Mouse (Mus musculus): Measurements from ENCODE around the gene Flrt1. TPM values are rescaled to one million over a fixed set of nuclear protein-coding genes. Genes with fewer than 3 reads are reported as not detected.

Flrt1 gene
- polyA plus RNA-seq, 1 experiment from 2014 or later: 0.82 TPM

- Histone ChIP-seq H3K4me2 (replicated peaks; ENCODE audit: low read depth) (peak overlapping the region; percentile 49), H3K9ac (ENCODE audit: low read depth, low read length) (no peak overlapping the region), H3K4me1 (replicated peaks; ENCODE audit: control insufficient read depth, insufficient read depth, low read length) (peaks cover 19% of the 10 kb centered on the region), H3K9me3 (ENCODE audit: control insufficient read depth) (no peaks in the 10 kb centered on the region), H3K4me3 (ENCODE audit: low read depth, low read length) (no peak overlapping the region), H3K36me3 (ENCODE audit: control insufficient read depth, insufficient read depth) (no peaks in the 10 kb centered on the region), H3K27me3 (replicated peaks; ENCODE audit: control insufficient read depth, insufficient read depth, low read length) (no peaks in the 10 kb centered on the region), H3K27ac (ENCODE audit: low read depth, low read length) (no peak overlapping the region)
- no peak for TF ChIP-seq CTCF (IDR thresholded peaks at IDR 0.05; ENCODE audit: low read depth)
- WGBS: 18% methylated on average over 9 of the region's 9 CpGs
- no peak for ATAC-seq
Observed at GRCm38 (mm10) chr19:7135525-7135924, 30.0 kb upstream of the Flrt1 start.

- H3K4me1 ChIP-seq (replicated peaks; ENCODE audit: control insufficient read depth, insufficient read depth, low read length): peaks cover 19% of the 10 kb centered on the region
- H3K9me3 ChIP-seq (ENCODE audit: control insufficient read depth): no peaks in the 10 kb centered on the region
- H3K27me3 ChIP-seq (replicated peaks; ENCODE audit: control insufficient read depth, insufficient read depth, low read length): no peaks in the 10 kb centered on the region
- TF ChIP-seq CTCF (IDR thresholded peaks at IDR 0.05; ENCODE audit: low read depth): no peak
- no peaks in the 10 kb centered on the region for H3K36me3 ChIP-seq (ENCODE audit: control insufficient read depth, insufficient read depth)
- 21% methylated on average over 17 of the region's 17 CpGs for WGBS
- peak overlapping the region; percentile 25 for H3K4me2 ChIP-seq (replicated peaks; ENCODE audit: low read depth)
- H3K9ac ChIP-seq (ENCODE audit: low read depth, low read length): no peak overlapping the region
- no peak overlapping the region for H3K4me3 ChIP-seq (ENCODE audit: low read depth, low read length)
- H3K27ac ChIP-seq (ENCODE audit: low read depth, low read length): peak overlapping the region; percentile 22; the same call in 1 of the 2 replicates
- ATAC-seq: no peak
Observed at GRCm38 (mm10) chr19:7134631-7135091, 29.1 kb upstream of the Flrt1 start.

- Histone ChIP-seq H3K4me3 (ENCODE audit: low read depth, low read length) (no peak overlapping the region), H3K27ac (ENCODE audit: low read depth, low read length) (no peak overlapping the region), H3K9me3 (ENCODE audit: control insufficient read depth) (no peaks in the 10 kb centered on the region), H3K36me3 (ENCODE audit: control insufficient read depth, insufficient read depth) (no peaks in the 10 kb centered on the region), H3K9ac (ENCODE audit: low read depth, low read length) (no peak overlapping the region), H3K4me1 (replicated peaks; ENCODE audit: control insufficient read depth, insufficient read depth, low read length) (peaks cover 15% of the 10 kb centered on the region), H3K4me2 (replicated peaks; ENCODE audit: low read depth) (no peak overlapping the region), H3K27me3 (replicated peaks; ENCODE audit: control insufficient read depth, insufficient read depth, low read length) (no peaks in the 10 kb centered on the region)
- ATAC-seq: no peak
- TF ChIP-seq CTCF (IDR thresholded peaks at IDR 0.05; ENCODE audit: low read depth): no peak
- WGBS: 90% methylated on average over 9 of the region's 9 CpGs
Observed at GRCm38 (mm10) chr19:7133436-7133835, 27.9 kb upstream of the Flrt1 start.

- no peak for TF ChIP-seq CTCF (IDR thresholded peaks at IDR 0.05; ENCODE audit: low read depth)
- ATAC-seq: no peak
Observed at GRCm38 (mm10) chr19:7130317-7130716, 24.8 kb upstream of the Flrt1 start.

GRCm38 (mm10) chr19:7128551-7129475 is 23.3 kb upstream of the Flrt1 start:
- Histone ChIP-seq H3K9me3 (ENCODE audit: control insufficient read depth) (no peaks in the 10 kb centered on the region), H3K36me3 (ENCODE audit: control insufficient read depth, insufficient read depth) (no peaks in the 10 kb centered on the region), H3K4me2 (replicated peaks; ENCODE audit: low read depth) (no peak overlapping the region), H3K27ac (ENCODE audit: low read depth, low read length) (no peak overlapping the region), H3K27me3 (replicated peaks; ENCODE audit: control insufficient read depth, insufficient read depth, low read length) (no peaks in the 10 kb centered on the region), H3K4me3 (ENCODE audit: low read depth, low read length) (no peak overlapping the region), H3K4me1 (replicated peaks; ENCODE audit: control insufficient read depth, insufficient read depth, low read length) (no peaks in the 10 kb centered on the region), H3K9ac (ENCODE audit: low read depth, low read length) (no peak overlapping the region)
- no peak for ATAC-seq
- 74% methylated on average over 19 of the region's 19 CpGs for WGBS
- TF ChIP-seq CTCF (IDR thresholded peaks at IDR 0.05; ENCODE audit: low read depth): no peak

More at GRCm38 (mm10) chr19:7130317-7130716, 24.8 kb upstream of the Flrt1 start:
- Histone ChIP-seq H3K27me3 (replicated peaks; ENCODE audit: control insufficient read depth, insufficient read depth, low read length) (no peaks in the 10 kb centered on the region), H3K4me3 (ENCODE audit: low read depth, low read length) (no peak overlapping the region), H3K27ac (ENCODE audit: low read depth, low read length) (no peak overlapping the region), H3K36me3 (ENCODE audit: control insufficient read depth, insufficient read depth) (no peaks in the 10 kb centered on the region), H3K9me3 (ENCODE audit: control insufficient read depth) (no peaks in the 10 kb centered on the region), H3K4me1 (replicated peaks; ENCODE audit: control insufficient read depth, insufficient read depth, low read length) (peaks cover 4% of the 10 kb centered on the region; the same call in 1 of the 2 replicates), H3K9ac (ENCODE audit: low read depth, low read length) (no peak overlapping the region), H3K4me2 (replicated peaks; ENCODE audit: low read depth) (no peak overlapping the region)
- WGBS: 73% methylated on average over 11 of the region's 11 CpGs

GRCm38 (mm10) chr19:7126933-7127332 is 21.4 kb upstream of the Flrt1 start:
- no peak for ATAC-seq
- no peaks in the 10 kb centered on the region for H3K36me3 ChIP-seq (ENCODE audit: control insufficient read depth, insufficient read depth)
- H3K27ac ChIP-seq (ENCODE audit: low read depth, low read length): no peak overlapping the region
- TF ChIP-seq CTCF (IDR thresholded peaks at IDR 0.05; ENCODE audit: low read depth): no peak
- H3K4me1 ChIP-seq (replicated peaks; ENCODE audit: control insufficient read depth, insufficient read depth, low read length): no peaks in the 10 kb centered on the region
- H3K9ac ChIP-seq (ENCODE audit: low read depth, low read length): no peak overlapping the region
- no peaks in the 10 kb centered on the region for H3K9me3 ChIP-seq (ENCODE audit: control insufficient read depth)
- no peaks in the 10 kb centered on the region for H3K27me3 ChIP-seq (replicated peaks; ENCODE audit: control insufficient read depth, insufficient read depth, low read length)
- H3K4me3 ChIP-seq (ENCODE audit: low read depth, low read length): no peak overlapping the region
- H3K4me2 ChIP-seq (replicated peaks; ENCODE audit: low read depth): no peak overlapping the region
- 60% methylated on average over 2 of the region's 2 CpGs for WGBS
